Mouse (Mus musculus) kidney, postnatal 4 days (tissue): ENCODE measurements at regions not wholly inside any gene's neighbourhood (a gene's known extent, or its start where the extent isn't known, plus 50 kb on each side); places are given as distances from the start of the nearest gene placed in this dataset.
"Not testable (repeated sequence)": the region's sequence is repeated elsewhere in the genome, so short reads cannot be mapped to it uniquely, and the experiment has no call there.

Experiments
- DNase-seq, 2 experiments: peaks; one replicate each; pipeline ENCODE4 v3.0.0; 2021; ENCODE audit warnings: mixed read lengths in 2 of 2

DNA sequence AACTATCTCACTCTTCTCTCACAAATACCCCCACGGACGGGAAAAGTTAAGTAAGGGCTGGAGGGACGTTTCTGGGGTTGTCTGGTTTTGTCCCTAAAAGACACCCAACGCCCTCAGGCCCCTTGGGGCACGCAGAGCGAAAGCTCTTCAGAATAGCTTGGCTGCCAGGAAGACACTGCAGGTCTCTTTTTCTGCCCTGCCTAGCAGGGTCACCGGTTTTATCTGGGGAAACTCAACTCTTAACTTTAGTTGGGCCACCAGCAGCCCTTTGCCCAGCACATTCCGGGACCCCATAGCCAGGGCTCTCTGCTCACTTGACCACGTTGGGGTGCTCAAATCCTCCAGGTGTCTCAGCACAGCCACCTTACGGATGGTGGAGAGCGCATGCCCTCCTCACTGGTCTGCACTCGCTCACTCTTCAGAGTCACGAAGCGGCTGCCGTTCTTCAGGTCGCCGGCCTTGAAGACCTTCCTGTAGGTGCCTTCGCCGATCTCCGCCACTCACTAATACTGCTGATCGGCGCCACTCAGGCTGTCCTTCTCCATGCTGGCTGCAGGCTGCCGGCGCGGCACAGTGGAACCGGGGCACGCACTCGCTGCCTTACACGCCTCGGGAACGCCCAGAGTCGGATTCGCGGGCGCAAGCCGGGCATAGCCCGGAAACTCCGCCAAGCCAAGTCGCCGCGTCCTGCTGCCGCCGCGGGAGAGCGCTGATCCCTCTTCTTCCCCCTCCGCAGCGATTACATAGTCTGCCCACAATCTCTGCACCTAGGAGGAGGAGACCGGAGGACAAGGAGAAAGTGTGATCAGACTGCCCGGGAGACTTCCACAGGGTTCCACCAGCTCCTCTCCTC is 83.0 kb downstream of the Ulbp1 start:
- peak; percentile 52 to 67 for DNase-seq

DNA sequence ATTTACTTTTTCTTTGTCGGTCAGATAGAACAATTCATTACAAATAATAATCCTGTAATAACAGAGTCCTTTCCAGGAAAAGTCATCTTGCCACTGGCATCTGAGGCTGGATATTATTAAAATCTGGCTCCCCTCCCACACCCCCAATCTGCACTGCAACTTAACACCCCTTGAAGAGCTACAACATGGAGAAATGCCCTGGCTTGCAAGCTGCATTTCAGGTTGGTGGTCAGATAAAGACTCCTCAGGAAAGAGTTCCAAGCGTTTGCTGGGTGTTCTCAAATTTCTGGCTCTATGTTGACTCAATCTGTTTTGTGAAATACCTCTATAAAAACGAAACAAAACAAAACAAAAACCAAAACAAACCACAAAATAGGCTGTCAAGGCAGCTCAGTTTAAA is 114.6 kb downstream of the Ulbp1 start:
- DNase-seq: not testable (repeated sequence)

DNA sequence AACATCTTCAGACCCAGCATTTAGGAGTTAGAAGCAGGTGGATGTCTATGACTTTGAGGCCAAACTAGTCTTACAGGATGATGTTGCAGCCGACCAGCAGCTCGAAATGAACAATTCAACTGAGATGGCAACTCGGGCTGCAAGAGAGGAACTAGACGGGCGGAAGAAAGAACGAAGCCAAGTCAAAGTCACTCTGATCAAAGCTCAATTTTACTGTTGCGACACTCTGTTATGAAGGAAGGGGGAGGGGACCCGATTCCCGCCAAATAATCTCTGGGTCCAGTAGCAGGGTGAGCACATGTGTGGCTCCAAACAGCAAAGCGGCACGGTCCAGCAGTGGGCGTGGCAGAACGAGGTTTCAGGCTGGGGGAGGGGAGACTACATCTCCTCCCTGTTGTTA is 129.1 kb downstream of the Ulbp1 start:
- DNase-seq: not testable (repeated sequence)

DNA sequence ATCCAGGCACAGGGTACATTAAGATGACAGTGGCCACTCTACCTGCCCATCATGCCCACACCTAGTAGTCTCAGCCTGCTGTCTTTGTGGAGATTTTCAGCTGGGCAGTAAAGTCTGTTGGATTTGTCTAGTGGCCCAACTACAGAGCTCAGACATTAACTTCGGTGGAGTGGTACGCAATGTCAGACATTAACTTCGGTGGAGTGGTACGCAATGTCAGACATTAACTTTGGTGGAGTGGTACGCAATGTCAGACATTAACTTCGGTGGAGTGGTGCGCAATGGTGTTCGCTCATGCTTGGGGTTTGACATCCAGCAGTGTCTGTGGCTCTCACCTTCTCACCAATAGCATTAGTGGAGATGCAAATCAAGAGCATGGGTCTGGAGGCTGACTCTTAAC is 129.7 kb downstream of the Ulbp1 start:
- not testable (repeated sequence) for DNase-seq

DNA sequence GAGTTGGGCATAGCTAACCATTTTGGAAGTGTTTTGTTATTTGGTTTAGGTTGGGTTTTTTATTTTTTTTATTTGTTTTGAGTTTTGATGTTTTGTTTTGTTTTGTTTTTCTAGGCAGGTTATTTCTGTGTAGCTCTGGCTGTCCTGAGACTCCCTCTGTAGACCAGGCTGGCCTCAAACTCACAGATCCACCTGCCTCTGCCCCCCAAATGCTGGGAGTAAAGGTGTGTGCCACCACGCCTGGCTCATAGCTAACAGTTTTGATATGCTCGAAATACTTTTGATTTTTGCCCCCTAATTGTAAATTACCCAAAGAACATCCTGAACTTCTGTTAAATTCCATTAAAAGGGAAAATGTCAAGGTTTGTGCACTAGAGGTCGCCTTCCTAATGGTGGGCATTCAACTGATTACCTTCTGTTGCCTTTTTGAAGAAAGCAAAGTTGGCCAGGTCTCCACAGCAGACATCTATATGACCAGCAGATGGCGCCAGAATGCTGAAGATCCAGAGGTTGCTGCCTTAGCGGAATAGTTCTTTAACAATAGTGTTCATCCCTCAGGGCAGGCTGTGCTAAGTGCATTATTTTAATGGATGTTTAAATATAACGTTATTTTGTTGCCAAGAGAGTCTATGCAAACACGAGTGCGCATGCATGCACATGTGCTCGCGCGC is 121.2 kb upstream of the Cnksr3 start:
- DNase-seq: peak; percentile 82 to 84

DNA sequence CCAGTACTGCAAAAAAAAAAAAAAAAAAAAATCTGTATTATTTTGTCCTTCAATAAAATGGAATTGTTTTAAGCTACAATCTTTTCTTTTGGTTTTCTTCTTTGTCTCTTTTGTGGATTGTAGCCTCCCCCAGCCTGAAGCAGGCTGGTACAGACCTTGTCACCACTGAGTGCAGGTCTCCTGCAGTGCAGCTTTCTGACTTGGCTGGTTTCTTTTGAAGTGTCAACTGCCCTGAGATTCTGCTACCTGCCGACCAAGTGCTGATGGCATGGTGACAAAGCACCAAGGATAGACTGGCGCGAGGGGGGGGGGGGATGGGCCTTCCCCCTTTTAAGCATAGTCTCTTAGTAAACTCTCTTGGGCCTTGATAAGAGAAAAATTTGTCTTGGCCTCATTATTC is 116.2 kb upstream of the Cnksr3 start:
- no peak for DNase-seq

DNA sequence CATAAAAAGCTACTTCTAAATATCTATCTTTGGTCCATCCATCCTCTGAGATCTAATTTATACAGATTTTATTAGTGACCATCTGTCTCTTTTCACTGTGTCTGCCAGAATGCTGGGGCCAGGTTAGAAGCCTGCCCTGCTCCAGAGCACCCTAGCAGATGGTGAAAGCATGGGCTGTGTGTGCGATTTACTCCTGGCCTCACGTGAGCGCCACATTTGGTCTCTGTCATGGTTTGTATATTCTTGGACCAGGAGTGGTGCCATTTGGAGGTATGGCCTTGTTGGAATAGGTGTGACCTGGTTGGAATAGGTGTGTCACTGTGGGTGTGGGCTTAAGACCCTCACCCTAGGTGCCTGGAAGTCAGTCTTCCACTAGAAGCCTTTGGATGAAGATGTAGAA is 115.0 kb upstream of the Cnksr3 start:
- DNase-seq: not testable (repeated sequence)

DNA sequence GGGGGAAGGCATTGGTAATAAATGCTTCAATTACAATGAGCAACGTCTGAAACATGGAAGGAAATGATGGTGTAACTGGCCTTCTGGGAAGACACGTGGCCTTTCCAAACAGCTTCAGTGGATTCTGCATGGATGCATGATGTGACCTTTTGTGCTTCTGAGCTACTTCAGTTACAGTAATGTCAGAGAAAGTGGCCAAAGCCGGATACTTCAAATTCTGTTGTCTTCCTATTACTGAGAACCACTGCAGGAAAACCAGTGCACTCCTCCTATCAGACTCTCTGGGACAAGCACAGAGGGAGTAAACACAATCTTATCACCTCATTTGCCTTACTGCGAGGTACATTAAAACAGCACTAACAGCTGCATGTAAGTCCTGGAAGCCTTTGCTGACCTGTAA is 113.0 kb upstream of the Cnksr3 start:
- no peak for DNase-seq

DNA sequence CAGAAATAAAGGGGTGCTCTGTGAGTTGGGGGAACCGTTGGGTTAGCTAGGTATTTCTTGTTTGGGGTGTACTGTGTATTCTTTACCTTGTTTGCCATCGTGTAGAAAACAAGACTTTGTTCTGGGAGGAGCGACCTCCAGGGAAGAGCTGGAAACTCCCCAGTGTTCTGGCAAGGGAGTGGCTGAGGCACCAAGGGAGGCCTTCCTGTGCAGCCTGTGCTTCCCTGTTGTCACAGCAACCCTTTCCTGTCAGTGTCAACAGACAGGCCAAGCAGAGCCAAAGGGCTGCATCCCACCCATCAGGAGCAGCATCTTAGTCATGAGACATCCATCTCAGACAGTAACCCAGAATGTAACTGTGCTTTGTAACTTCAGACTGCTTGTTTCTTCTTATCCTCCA is 111.2 kb upstream of the Cnksr3 start:
- peak; percentile 21 to 38 for DNase-seq

DNA sequence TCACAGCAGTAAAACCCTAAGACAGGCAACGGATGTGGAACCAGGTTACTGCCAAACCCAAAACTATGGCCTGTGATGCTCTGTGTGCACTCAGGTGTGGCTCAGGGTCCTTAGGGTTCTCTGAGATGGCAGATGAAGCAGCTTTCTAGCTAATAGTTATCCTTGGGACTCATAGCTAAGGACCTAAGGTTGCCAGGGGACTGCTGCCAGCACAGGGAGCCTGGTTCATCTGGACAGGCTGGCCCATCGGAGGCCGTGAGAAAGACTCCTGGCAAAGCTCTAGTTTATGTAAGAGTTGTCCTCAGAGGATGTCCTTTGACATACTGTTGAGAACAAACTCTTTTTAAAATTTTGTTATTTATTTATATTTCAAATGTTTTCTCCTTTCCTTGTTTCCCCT is 97.9 kb upstream of the Cnksr3 start:
- no peak for DNase-seq

DNA sequence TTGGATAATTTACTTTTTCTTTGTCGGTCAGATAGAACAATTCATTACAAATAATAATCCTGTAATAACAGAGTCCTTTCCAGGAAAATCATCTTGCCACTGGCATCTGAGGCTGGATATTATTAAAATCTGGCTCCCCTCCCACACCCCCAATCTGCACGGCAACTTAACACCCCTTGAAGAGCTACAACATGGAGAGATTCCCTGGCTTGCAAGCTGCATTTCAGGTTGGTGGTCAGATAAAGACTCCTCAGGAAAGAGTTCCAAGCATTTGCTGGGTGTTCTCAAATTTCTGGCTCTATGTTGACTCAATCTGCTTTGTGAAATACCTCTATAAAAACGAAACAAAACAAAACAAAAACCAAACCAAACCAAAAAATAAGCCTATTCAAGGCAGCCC is 93.8 kb upstream of the Cnksr3 start:
- not testable (repeated sequence) for DNase-seq

DNA sequence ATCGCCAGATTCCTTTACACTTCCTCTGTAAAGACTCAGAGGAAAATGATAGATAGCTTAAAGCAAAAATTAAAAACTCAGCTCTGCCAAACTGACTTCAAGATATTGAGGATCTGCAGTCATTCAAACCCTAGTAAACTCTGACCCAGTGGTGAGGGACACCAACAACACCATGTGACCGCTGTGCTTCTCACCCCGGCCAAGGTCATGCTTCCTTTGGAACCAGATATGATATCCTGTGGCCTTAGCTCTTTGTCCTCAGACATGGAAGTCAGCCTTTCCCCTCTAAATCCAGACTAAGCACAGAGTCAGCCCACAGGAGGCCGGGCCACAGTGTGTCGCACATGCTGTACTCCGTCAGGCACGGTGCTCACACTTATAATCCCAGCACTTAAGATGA is 86.3 kb upstream of the Cnksr3 start:
- DNase-seq: no peak

DNA sequence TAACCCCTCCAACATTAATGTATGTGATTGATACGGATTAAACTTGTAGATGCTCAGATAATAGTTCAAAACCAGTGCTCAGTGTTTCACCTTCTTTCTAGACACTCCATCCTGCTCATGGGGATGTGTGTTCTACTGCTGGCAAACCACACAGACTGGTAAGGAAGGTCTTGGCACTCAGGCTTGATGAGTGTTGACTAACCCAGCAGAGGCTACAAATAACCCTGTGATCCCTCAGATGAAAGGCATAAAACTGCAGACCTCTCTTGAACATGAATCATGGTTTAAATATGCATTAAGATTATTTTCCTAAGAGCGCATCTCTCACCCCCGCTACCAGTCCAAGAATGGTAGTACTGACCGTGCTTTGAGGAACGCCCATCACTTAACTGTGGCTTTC is 83.9 kb upstream of the Cnksr3 start:
- DNase-seq: no peak

DNA sequence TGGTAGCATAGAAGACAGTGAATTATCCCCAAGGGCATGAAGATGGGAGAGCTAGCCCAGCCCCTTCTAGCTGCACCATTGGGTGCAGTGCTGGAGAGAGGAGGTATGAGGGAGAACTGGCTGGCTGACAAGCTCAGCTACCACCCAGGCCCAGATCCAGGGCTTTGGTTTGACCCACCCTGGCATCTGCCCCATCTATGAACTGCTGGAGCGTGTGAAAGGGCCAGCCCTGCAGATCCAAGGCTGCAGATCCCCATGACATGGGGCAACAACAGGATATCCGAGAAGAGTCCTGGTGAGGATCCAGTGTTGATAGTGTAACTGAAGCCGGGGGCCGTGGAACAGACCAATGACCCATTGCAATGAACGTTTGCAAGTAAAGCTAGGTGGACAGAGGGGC is 81.2 kb upstream of the Cnksr3 start:
- no peak for DNase-seq

DNA sequence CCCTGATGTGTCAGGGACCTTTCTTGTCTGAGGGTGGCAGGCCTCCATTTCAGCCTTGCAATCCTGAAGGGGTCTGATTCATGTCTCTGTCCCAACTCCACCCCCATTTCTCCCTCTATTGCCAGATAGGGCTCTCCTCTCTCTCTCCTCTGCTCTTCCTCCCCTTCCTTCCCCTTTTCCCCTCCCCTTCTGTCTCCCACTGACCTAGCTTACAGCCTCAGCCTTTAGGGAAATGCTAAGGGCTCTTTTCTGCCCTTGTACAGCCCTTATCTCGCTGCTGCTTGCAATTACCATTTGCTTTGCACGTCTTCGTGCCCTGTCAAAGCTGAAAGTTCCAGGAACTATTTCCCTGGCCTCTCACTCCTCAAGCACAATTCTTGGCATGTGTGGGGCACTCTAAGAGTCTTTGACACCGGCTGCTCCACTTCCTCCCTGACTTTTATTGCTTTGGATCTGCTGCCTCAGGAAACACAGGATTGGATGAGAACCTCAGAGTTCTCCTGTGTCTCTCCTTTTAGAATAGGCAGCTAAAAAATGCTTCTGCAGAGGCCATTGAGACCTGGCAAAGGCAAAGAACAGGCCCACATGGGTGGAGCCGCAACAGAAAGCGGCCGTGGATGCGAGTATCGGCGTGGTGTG is 77.9 kb upstream of the Cnksr3 start:
- peak; percentile 53 to 70 for DNase-seq

DNA sequence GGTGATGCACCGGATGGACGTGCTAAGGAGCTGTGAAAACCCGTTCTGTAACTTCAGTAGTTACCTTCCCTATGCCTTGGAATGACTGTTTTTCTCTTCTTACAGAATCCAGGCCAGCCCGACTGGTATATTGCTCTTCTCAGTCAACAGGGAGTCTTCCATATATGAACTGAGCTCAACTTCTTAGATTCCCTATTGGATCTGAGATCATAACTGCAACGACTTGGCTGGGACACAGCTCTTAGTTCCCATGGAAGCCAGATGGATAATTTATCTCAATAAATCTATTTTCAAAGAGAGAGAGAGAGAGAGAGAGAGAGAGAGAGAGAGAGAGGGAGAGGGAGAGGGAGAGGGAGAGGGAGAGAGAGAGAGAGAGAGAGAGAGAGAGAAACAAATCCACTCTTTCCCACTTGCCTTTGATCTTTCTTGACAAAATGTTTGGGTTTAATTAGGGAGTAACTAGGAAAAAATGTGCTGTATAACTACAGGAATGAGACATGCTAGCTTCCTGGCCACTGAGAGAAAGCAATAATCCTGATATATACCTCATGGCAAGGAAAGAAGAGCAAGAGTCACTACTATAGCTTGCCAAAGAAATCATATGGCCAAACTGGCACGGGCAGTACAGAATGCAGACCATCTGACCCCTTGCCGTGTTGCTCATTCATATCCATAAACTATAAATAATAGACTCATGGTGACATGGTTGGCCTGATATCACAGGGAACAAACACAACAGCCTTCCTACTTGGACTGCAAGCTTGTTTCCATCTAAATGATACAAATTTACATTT is 73.3 kb upstream of the Cnksr3 start:
- peak in 1 of 2 experiments; percentile 44 for DNase-seq

DNA sequence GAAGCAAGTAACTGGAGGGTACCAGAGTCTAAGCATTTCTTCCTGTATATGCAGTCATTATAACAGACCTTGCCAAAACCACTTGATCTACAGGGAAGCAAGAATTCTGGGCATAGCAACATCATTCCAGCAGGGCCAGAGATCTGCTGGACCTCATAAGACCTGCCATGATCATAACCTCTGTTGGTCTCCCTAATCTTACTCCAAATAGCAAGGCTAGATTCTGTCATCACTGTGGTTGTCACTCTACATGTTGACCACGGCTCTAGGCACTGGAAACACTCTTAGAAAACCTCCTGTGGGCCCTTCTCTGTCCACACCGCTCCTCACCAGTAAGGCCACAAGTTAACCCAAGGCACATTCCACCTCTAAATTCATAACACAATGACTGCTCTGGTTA is 68.4 kb upstream of the Cnksr3 start:
- DNase-seq: no peak

DNA sequence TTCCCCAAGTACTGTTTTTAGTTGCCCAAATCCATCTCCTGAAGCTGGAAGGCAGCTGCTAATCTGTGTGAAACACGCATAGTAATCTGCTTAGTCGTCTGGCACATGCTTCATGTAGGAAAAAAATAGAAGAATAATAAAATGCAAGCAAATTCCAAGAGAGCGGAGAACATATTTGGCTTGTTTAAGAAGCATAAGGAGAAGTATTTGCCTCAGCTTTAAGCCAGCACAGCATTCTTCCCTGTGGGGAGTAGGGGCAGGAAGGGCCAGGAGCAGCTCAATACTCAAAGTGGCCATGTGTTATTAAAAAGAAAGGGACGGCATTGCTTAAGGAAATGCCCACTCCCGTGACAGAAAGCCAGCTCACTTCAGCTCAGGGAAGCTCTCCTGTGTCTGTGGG is 66.8 kb upstream of the Cnksr3 start:
- no peak for DNase-seq

DNA sequence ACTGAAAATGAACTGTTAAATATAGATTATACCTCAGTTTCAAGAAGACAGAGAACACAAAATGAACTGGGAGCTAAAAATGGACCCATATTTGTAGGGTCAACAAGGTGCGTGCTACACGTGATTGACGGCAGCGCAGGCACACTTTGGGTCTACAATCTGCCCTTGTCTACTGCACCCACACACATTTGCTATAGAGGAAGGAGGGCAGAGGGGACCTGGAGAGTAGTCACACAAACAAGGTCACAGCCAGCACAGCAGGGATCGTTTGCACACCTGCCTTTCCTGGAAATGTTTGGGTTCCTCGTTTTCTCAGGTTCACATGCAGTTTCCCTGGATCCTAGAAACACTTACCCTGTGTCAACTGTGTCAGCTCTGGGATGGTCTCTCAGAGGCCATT is 63.3 kb upstream of the Cnksr3 start:
- DNase-seq: no peak

DNA sequence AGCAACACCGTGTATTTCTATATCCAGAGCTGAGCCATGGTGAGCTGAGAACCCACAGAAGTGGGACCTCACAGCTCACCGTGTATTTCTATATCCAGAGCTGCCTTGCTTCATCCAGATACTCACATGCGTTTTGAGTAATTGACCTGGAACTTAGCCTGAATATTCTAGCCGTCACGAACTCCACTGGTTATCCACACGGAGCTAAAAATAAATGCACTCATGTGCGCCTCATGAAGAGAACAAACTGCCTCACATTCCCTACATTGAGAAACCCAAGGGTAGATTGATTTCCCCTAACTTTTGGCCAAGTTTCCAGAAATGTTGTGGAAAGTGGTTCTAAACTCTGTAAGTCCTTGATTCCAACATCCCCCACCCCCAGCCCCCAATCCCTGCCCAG is 62.4 kb upstream of the Cnksr3 start:
- no peak for DNase-seq

DNA sequence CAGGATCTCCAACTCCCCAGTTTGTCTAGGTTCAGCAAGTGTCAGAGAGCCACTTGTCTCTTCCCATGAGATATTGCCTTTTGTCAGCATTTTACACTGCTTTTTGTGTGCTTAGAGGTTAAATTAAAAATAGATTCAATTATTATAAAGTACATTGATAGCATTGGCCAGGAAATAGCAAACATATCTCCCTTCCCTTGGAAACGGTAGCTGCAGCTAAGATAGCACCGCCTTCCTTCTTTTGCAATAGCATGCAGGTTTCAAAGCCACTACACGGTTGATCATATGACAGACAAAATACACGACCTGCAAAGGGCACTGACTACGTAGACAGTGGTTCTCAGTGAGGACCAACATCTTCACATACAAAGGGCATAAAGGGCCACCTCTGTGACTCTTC is 59.1 kb upstream of the Cnksr3 start:
- DNase-seq: no peak

DNA sequence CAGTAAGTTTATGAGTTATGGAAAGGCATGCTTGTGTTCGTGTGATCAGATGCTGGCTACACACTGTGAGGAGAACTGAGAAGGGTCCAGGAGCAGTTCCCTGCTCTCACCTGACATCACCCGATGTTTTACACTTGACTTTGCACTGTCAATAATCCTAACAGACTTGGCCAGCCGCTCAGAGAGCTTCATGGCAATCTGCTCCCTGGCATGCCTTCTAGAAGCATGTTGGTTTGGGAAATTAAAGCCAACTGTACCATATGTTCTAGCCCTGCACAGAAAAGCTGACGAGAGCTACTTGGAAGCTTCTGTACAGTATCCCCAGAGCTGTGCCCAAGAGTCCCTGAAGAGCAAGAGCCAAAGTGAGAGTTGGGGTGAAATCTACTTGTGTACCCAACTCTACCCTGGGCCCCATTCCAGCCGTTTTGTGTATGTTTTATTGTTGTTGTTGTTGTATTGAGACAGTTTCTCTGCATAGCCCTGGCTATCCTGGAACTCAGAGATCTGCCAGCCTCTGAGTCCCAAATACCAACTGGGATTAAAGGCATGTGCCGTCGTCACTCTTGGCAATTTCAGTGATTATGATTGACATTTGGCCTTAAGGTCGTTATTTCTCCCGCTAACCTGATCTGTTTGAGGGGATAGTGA is 56.5 kb upstream of the Cnksr3 start:
- DNase-seq: no peak

DNA sequence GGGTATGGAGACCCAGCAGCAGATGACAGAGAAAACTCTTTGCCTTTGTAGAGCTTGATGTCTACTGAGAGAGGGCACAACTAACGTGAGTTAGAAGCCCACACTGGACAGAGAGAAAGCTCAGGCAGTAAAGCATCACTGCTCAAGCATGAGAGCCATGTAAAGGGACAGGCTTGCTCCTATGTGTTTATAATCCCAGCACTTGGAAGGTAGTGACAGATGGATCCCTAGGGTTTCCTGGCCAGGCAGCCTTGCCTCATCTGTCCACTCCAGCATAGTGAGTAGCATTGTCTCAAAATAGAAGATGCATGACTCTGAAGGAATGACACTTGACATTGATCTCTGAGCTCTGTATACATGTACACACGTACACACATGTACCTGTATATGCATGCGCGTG is 55.9 kb upstream of the Cnksr3 start:
- no peak for DNase-seq
